Mouse (Mus musculus): ENCODE results near the gene Traf3.

Gene Traf3

DNA sequence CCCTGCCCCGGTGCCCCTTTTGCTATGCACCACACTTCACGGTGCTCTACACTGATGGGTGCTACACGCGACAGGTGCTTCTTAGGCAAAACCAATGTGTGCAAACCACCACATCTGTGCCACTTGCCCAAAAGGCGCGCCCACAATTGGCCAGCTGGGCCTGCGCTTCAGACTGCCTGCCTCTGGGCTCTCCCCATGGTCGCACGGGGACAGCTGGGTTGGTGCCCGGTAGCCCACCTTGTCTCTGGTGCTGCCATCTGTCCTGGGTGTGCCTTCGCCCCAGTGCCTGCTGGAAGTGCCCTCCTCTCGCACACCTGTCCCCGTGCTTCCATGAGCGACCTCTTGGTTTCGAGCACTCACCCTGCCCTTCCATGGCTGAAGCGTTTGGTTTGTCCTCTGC lies 97.5 kb downstream of the Traf3 start:
- no peak for DNase-seq (ENCODE audit: low read depth)

DNA sequence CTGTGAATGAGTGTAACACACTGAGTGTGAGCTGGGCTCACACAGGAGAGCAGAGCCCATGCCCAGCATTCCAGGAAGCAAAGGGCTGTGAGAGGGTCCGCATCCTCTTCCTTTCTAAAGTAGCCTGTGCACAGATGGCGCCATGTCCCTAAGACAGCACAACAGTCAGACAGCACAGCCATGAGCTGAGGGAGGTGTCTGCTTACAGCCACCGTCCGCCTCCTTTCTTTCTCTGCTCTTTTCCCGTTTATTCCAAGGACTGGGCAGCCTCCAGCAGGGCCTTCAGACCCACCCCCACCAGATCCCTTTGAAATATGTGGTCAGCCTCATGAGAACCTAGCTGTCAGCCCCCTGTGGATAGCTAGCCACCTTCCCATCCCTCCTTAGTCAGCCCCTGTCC lies 99.0 kb downstream of the Traf3 start:
- no peak for DNase-seq (ENCODE audit: low read depth)

DNA sequence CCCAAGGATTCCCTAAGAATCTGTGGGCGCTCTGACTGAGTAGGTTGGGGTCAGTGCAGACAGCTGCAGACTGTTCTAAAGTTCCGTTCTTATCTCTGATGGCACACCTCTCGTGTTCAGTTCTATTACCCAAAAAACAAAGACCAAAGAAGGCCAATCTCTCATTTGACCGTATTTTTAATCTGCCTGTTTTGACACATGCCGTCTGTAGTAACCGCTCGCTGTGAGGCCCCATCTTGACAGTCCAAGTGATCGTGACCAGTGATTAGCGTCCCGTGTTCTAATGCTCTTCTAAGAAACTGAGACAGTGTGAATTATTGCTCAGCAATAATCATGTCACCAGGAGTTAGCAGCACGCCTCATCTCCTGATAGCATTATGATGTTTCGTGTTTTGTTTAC lies 100.4 kb downstream of the Traf3 start:
- peak; percentile 72 for DNase-seq (ENCODE audit: low read depth)

DNA sequence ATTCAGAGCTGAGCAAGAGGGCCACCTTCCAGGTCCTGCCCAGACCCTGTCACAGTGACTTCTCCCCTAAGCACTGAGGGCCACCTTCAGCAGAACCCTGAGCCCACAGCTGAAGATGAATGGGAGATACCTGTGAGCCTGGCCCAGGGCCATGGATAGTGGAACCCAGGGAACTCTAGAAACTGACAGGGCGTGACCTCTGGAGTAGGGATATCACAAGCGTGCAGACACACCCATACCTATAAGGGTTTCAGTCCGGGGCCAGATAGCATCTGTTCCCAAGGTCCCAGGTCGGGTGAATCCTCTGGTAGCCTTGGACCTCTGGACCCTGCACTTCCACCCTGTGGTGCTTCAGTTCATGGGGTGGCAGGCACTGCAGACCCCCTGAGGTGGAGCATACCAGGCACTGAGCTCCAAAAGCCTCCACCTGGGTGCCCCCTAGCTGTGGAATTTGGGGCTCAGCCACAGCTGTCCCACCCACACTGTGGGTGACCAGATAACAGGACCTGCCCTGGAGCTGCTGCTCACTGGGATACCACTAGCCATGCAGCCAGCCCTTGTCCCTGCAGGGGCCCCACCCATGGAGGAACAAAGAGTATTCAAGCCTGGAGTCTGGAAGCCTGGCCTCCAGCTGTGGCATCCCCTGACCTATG lies 101.6 kb downstream of the Traf3 start:
- peak; percentile 55 for DNase-seq (ENCODE audit: low read depth)

DNA sequence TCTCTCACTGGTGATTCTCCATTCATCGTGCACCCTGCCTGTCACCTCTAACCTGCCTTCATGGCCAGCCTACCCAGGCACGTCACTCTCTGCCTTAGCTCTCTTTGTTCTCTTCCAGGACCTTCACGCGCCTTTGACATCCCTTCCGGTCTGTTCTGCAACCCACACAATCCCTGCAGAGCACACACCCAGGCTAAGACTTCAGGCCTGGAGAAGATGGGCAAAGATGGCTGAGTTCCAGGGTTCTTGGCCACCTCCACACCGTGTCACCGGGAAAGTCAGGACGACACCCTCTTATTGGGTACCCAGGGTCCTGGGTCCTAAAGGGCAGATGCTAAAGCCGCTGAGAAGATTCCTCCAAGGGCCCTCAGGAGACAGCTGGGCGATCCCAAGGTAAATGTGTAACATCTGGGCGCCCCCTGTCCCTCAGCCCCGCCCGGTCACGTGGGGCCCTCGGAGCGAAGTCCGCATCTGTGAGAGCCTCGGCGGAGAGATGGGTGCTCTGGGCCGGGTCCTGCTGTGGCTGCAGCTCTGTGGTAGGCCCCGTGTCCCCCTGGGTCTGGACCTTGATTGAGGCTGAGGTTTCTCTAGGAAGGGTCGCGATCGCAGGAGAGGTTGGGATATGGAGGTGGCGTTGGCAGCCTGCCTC lies 104.6 kb downstream of the Traf3 start, which contains the start of gene Amn:
Gene Amn (plus strand): TSS at position 467 of the 649 bp plus-strand sequence.
- DNase-seq (ENCODE audit: low read depth): no peak

DNA sequence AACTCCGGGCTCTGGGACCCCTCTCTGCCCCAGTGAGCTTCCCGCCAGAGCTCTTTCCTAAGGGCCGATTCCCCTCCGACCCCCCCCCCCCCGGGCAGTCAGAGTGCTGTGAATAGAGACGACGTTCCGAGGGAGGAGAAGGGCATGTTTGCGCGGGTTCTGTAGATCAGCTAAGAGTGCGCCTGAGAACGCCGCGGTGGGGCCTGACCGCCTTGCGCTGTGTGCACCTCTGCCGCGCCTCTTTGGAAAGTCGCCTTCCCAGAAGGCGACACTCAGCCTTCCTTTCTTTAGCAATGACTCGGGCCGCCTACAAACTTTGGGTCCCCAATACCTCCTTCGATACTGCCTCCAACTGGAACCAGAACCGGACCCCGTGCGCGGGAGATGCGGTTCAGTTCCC lies 105.2 kb downstream of the Traf3 start:
- no peak for DNase-seq (ENCODE audit: low read depth)

DNA sequence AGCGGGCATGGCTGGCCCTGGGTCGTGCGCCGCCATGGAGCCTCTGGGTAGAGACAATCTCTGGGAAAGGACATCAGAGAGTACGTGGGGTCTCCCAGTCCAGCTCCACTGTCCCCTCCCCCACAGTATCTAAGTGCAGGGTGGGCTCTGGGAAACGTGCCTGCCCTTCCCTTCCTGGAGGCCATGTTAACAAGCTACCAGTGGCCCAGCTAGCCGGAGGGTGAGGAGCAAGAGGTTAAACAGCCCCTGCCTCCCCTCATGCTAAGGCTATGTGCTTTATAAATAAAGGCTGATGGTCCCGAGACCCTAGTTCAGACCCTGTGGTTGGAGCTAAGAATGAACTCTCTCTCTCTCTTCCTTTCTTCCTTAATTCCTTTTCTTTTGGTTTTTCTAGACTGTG lies 105.8 kb downstream of the Traf3 start:
- DNase-seq (ENCODE audit: low read depth): no peak

DNA sequence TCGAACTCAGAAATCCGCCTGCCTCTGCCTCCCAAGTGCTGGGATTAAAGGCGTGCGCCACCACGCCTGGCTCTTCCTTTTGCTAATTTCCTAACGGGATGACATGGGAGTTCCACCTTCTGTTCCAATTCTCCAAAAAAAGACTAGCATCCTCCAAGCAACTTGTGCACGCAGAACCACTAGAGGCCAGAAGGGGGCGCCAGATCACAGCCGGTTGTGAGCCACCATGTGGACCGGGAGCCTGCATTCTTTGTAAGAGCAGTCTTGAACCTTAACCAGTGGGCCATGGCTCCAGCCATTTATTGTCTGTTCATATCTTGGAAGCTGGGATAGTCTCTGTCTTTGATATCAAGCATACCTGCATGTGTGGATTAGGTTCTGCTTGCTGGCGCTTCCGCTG lies 106.2 kb downstream of the Traf3 start:
- DNase-seq (ENCODE audit: low read depth): peak; percentile 76

DNA sequence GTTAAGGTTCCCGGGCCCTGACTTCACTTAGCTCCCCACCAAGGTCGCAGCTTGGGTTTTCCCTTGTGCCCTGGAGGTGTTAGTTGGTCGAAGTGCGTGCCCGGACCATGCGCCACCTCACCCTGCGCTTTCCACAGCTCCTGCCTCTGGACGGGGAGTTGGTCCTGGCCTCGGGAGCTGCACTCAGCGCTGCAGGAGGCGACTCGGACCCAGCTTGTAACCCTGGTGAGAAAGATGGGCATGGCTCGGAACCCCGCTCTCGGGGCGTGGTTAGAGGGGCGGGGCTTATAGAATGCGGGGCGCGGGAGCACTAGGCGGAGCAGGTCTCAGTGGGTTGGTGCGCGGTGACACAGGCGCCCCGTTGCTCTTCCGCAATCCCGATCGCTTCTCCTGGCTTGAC lies 107.8 kb downstream of the Traf3 start:
- no peak for DNase-seq (ENCODE audit: low read depth)

DNA sequence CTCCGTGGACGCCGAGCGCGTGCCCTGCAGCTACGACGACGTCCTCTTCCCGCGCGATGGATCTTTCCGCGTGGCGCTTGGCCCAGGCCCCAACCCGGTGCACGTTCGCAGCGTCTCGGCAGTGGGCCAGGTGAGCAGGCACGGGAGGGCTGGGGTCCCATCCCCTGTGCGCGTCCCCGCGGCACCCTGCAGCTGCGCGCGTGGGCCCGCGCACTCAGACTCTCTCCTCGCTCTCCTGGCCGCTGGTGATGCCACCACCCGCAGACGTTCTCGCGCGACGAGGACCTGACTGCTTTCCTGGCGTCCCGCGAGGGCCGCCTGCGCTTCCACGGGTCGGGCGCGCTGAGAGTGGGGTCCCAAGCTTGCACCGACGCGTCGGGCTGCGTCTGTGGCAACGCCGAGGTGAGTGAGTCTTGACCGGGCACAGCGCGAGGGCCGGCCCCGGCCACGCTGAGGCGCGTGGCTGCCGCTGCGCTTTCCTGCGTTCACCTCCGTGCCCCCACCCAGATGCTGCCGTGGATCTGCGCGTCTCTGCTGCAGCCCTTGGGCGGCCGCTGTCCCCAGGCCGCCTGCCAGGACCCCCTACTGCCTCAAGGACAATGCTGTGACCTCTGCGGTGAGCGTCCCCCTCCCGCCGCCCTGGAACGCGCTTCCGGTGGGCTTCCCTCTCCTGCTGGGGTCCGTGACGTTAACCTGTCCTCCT lies 108.4 kb downstream of the Traf3 start:
- DNase-seq (ENCODE audit: low read depth): no peak

DNA sequence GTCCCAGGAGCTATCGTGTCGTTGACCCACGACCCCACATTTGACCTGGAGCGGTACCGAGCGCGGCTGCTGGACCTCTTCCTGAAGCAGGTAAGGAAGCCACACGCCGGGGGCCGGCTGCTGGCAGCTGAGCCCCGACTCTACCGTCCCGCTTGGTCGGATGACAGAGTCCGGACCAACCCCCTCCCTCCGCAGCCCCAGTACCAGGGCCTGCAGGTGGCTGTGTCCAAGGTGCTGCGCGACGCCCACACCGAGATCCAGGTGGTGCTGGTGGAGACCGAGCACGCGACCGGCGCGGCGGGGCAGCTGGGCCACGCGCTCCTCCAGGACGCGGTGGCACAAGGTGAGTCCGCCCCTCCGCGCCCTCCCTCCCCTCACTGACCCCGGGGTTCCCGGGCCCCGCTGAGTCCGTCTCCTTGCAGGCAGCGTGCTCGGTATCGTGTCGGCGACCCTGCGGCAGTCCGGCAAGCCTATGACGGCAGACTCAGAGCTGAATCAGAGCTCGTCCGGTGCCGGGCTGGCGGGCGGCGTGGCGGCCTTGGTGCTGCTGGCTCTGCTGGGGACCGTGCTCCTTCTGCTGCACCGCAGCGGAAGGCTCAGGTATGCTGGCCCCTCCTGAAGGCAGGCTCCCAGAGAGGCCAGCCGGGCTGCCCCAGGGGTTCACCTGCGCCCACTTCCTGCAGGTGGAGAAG lies 109.1 kb downstream of the Traf3 start:
- no peak for DNase-seq (ENCODE audit: low read depth)

DNA sequence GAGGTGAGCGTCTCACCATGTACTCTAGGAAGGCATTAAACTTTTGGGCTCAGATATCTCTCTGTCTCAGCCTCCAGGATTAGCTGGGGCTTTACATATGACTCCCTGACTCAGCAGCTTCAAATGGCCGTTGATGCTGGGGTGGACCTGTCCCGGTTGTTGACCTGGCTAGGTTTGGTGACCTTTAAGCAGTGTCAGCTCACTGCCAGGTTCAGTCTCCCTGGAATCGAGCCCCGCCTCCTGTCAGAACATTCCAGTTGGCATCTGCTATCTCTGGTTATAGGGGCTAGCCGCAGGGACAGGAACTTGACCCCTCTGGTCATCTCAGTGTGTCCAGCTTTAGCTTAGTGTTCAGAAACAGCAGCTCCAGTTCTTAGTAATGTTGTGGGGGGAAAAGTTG lies 110.2 kb downstream of the Traf3 start:
- DNase-seq (ENCODE audit: low read depth): no peak

DNA sequence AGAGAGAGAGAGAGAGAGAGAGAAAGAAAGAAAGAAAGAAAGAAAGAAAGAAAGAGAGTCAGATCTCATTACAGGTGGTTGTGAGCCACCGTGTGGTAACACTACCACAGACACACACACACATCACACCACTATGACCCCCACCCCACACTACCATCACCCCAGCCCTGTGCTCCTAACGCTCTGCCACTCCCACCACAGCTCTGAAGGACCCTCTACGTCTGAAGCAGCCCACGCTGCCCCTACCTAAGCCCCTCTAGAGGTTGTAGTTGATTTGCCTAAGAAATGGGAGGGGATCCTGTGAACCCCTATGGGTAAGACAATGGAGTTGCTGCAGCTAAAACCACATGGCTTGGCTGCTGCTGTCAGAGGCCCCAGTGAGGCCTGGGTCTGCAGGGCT lies 117.4 kb downstream of the Traf3 start:
- DNase-seq (ENCODE audit: low read depth): no peak

DNA sequence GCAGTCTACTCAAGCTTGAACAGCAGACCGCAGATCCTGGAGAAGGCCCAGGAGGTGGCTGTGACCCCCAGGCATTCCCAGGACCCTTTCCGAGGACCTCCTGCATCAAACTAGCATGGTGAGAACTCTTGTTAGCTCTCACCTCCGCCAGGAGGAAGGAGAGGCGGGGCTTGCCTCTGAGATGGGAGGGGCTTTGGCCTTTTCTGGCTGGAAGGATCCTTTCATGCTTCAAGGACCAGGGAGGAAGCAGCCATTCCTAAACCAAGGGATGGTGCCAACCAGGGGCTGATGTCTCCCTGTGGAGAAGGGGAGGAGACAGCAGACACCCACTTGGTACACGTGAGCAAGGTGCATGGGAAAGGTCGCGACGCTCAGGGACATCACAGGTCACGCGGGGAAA lies 118.4 kb downstream of the Traf3 start:
- no peak for DNase-seq (ENCODE audit: low read depth)

DNA sequence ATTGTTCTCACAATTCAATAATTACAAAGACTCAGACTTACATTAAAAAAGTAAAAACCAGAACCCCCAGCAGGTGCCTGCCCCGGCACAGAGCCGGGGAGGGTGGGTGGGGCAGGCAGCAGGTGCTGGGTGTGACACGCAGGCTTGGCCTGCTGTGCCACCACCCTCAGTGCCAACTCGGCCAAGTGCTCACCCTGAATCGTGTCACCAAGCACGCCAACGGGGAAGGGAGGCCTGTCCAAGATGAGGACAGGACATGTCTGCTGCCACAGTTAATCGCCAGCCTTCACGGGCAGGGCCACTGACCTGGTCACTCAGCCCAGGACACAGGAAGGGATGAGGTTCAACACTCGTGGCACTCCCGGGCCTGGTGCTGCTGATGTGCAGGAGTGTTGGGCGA lies 126.9 kb downstream of the Traf3 start:
- DNase-seq (ENCODE audit: low read depth): no peak

DNA sequence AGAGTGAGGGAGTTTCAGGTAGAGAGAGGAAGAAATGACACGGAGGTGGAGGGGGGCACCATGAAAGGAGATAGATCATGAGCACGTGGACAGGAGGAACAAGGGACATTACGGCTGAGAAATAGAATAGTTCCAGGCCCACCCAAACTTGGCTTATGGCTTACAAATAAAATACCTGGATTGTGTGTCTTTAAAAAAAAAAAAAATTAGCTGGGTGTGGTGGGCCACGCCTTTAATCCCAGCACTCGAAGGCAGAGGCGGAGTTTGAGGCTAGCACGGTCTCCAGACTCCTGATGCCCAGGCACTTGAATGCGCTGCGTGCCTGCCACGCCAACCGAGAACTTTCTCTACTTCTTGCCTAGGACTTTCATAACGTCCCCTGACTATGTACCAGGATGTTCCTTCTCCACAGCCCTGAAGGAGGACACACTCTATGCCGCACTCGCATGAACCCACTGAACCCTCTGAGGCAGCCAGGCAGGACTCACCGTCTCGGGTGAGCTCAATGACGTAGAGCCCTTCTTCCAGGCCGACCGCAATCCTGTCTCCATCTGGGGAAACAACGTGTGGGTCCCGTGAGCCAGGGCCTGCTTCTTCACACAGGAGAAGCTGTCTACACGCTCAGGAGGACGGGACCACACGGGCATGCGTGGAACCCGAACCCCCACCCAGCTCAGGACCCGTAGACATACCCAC lies 135.3 kb downstream of the Traf3 start:
- DNase-seq (ENCODE audit: low read depth): no peak

DNA sequence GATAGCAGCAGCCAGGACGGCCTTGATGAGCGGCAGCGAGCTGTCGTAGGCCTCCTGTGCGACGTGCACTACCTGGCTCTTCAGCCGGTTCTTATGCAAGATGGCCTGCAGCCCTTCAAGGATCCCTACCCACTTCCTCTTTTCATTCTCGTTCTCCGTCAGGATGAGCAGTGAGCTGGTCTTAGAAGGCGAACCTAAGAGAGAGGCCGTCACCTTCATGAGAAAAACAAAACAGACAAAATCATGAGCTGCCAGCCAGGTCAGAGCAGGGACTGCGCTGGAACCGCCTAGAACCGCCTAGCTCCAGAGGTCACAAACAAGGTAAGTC lies 135.8 kb downstream of the Traf3 start:
- no peak for DNase-seq (ENCODE audit: low read depth)

DNA sequence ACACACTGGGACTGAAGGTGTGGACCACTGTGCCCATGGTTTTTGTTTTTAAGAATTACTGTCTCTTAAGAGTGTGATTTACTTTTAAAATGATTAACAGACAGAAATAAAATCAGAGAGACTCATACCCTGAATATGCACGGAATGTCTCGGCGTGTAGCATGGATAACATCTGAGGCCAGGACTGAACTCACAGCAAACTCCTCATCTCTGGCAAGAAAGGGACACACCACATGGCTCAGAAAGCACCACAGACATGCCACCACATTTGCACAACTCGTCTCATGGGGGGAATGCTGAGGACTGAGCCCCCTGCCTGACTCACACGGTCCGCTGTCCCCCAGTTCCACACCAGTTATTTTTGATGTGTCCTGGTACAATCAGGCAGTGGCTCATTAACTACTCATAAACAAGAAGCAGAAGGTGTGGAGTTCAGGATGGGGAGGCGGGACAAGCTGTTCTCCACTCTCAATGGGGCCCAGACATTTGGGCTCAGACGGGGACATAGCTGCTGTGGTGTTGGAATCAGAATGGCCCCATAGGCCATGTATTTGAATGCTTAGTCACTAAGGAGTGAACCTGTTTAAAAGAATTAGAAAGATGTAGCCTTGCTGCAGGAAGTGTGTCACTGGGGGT lies 137.7 kb downstream of the Traf3 start:
- no peak for DNase-seq (ENCODE audit: low read depth)

DNA sequence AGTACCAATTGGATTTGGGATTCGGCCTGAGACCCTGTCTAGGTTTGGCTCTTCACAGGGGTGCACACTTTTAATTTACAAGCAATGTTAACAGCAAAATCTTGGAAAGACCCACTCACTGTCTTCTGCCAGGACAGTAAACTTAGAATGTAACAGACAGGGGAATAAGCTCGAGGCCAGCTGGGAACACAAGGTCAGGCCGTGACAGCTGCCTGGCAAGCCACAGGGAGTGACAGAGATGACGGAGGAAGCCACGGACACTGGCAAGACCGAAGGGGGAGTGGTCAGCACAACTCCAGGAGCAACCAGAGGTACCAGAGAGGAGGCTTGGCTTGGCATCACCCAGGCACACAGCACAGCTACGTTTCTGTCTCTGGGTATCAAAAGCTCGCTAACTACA lies 140.7 kb downstream of the Traf3 start:
- DNase-seq (ENCODE audit: low read depth): no peak

DNA sequence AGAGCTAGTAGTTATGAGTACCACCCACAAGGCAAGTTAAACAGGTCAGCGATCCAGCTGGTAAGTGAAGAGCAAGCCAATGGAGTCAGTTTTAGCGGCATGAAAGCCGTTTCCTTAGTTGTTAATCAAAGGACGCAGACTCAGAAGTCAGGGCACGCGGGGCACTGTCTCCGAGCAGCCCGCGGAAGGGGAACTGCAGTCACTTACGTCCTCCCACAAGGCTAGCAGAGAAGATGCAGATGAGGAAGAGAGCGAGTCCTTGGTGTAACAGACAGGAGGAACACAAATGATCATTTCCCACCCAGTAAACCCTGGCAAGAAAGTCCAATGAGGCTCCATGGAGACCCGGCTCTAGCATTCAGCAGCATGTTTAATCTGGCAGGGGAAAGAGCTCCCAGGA lies 143.1 kb downstream of the Traf3 start:
- DNase-seq (ENCODE audit: low read depth): no peak

DNA sequence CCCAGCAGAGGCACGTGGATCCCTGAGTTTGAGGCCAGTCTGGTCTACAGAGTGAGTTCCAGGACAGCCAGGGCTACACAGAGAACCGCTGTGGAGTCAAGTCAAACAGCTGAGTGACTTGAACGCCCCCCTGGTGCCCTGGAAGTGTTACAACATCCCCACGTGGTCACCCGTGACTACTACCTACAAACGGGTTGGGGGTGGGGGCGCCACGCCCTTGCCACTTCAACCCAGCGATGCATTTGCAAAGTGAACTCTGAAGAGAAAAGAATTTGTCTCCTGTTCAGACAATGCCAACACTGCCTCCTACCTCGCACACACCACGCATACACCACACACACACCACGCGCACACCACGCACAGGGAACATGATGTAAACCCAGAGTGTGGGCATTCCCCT lies 143.8 kb downstream of the Traf3 start:
- no peak for DNase-seq (ENCODE audit: low read depth)

DNA sequence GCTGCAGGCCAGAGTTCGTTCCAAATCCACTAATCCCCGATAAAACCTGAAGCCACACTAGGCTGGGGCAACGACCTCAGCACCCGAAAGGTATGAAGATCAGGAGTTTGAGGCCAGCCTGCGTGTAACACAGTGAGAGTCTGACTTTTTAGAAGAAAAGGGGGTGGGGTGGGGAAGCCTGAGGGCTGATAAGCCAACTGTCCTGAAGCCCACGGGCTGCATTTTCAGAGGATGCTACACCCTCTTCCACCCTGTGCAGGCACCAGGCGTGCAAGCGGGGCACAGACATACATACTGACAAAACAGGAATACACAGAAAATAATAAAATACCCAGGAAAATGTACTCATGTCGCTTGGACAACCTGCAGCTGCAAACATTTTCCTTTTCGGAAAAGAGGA lies 145.6 kb downstream of the Traf3 start:
- DNase-seq (ENCODE audit: low read depth): no peak
